Comparison of ENCODE assay signal across 12 mouse cellular contexts in the genomic region with DNA sequence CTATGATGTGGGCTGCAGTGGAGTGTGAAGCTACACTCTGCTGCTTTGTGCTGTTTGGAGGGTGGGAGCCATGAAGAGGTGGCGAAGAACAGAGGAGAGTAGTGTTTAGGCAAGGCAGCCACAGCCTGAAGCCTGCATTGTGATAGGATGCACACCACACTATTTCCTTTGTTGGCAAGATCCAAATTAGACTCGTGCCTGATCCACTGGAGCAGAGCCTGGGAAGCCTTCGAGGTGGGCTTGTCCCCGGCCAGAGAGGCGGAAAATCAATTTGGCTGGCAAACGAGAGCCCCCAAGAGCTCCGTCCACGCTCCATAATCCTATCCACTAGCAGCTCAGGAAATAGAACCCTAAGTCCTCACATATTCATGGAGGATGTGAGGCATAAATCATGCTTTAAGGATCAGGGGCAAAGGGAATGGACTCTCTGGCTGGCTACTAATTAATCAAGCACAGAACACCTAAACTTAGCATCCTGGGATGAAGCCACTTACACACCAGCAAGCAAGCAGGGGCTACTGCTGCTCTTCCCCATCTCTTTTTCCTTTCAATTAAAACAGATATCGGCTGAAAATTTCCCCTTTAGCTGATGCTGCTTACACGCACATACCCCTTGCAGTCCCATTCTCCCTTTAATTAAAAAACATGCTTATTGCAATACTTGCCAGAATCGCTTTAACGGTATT.
A peak's percentile ranks its signal among the peaks of the same experiment; 100 is the strongest.
DNase-seq lines count a peak whose midpoint lies in the region; ATAC-seq lines count a peak whose summit lies in the region.
"Had no signal": no experiment of that assay in that cellular context is flagged by ENCODE, and none has a peak within 500 bp of the region (broad histone marks: within the 10 kb centered on the region; RNA-seq: fewer than 3 reads in every experiment).

No protein-coding gene starts in this region.

- no peaks in the 10 kb centered on the region for H3K27me3 ChIP-seq in embryonic facial prominence, embryonic 14.5 days (replicated peaks; ENCODE audit: control insufficient read depth, insufficient read depth, low read length)
- no peaks in the 10 kb centered on the region for H3K27me3 ChIP-seq in hindbrain, embryonic 14.5 days (ENCODE audit: control insufficient read depth, insufficient read depth, low read length)
- no peaks in the 10 kb centered on the region for H3K27me3 ChIP-seq in neural tube, embryonic 13.5 days
- H3K27me3 ChIP-seq: CH12.LX; lung, embryonic 15.5 days had no signal

- no peaks in the 10 kb centered on the region for H3K36me3 ChIP-seq in embryonic facial prominence, embryonic 14.5 days (ENCODE audit: control insufficient read depth, insufficient read depth, low read length)
- H3K36me3 ChIP-seq in hindbrain, embryonic 14.5 days (replicated peaks; ENCODE audit: control insufficient read depth, insufficient read depth), result no peaks in the 10 kb centered on the region
- no peaks in the 10 kb centered on the region for H3K36me3 ChIP-seq in neural tube, embryonic 13.5 days
- H3K36me3 ChIP-seq: heart, embryonic 10.5 days; lung, embryonic 15.5 days had no signal

- H3K4me2 ChIP-seq in embryonic facial prominence, embryonic 14.5 days (ENCODE audit: low read depth, low read length), result no peak overlapping the region
- H3K4me2 ChIP-seq in hindbrain, embryonic 14.5 days (replicated peaks), result peak overlapping the region; percentile 44
- peak overlapping the region; percentile 47 for H3K4me2 ChIP-seq in neural tube, embryonic 13.5 days
- H3K4me2 ChIP-seq: lung, embryonic 15.5 days had no signal

- H3K4me1 ChIP-seq in embryonic facial prominence, embryonic 14.5 days (ENCODE audit: control insufficient read depth, insufficient read depth, low read length), result no peaks in the 10 kb centered on the region
- H3K4me1 ChIP-seq in hindbrain, embryonic 14.5 days (replicated peaks; ENCODE audit: control insufficient read depth, insufficient read depth, low read length), result peaks cover 12% of the 10 kb centered on the region
- H3K4me1 ChIP-seq in neural tube, embryonic 13.5 days (replicated peaks), result peaks cover 11% of the 10 kb centered on the region
- H3K4me1 ChIP-seq: heart, embryonic 10.5 days; lung, embryonic 15.5 days had no signal

- peak; percentile 53; the same call in 1 of the 2 replicates for ATAC-seq in embryonic facial prominence, embryonic 14.5 days (ENCODE audit: low read depth)
- ATAC-seq in hindbrain, embryonic 14.5 days (ENCODE audit: low FRiP score), result peak; percentile 94
- ATAC-seq in neural tube, embryonic 13.5 days (ENCODE audit: low read depth), result peak; percentile 97
- ATAC-seq: inflammation-experienced regulatory T-cells, adult 6 months had no signal

- 48% methylated on average over 12 of the region's 12 CpGs for WGBS in embryonic facial prominence, embryonic 14.5 days
- 32% methylated on average over 12 of the region's 12 CpGs for WGBS in hindbrain, embryonic 14.5 days
- WGBS in neural tube, embryonic 13.5 days, result 25% methylated on average over 12 of the region's 12 CpGs

- no peak overlapping the region for H3K4me3 ChIP-seq in embryonic facial prominence, embryonic 14.5 days (ENCODE audit: low read depth, low read length)
- H3K4me3 ChIP-seq in hindbrain, embryonic 14.5 days (replicated peaks; ENCODE audit: low read length), result no peak overlapping the region; the same call in 1 of the 2 replicates
- peak overlapping the region; percentile 14 for H3K4me3 ChIP-seq in neural tube, embryonic 13.5 days
- H3K4me3 ChIP-seq: heart, embryonic 10.5 days; lung, embryonic 15.5 days had no signal

- peak; percentile 10 to 33 for DNase-seq in kidney, postnatal 4 days
- no peak for DNase-seq in kidney, adult 18-20 months
- DNase-seq in embryonic facial prominence, embryonic 14.5 days (ENCODE audit: low spot score), result peak; percentile 34
- peak; percentile 59 for DNase-seq in hindbrain, embryonic 14.5 days (ENCODE audit: low spot score)
- no peak for DNase-seq in left cerebral cortex, adult 18-20 months (ENCODE audit: low spot score in 2 of 2)
- no peak for DNase-seq in spleen, adult 12 weeks (ENCODE audit: low spot score)
- DNase-seq: cerebellum, adult 8-10 months had no signal

- H3K27ac ChIP-seq in embryonic facial prominence, embryonic 14.5 days (replicated peaks; ENCODE audit: low read depth, low read length), result no peak overlapping the region
- peak overlapping the region; percentile 38 for H3K27ac ChIP-seq in hindbrain, embryonic 14.5 days
- peak overlapping the region; percentile 9; the same call in 1 of the 2 replicates for H3K27ac ChIP-seq in neural tube, embryonic 13.5 days (replicated peaks)
- H3K27ac ChIP-seq: heart, embryonic 10.5 days; lung, embryonic 15.5 days had no signal

- H3K9ac ChIP-seq in embryonic facial prominence, embryonic 14.5 days (ENCODE audit: low read depth, low read length), result no peak overlapping the region
- peak overlapping the region; percentile 43 for H3K9ac ChIP-seq in hindbrain, embryonic 14.5 days
- peak overlapping the region; percentile 45; the same call in 1 of the 2 replicates for H3K9ac ChIP-seq in neural tube, embryonic 13.5 days
- H3K9ac ChIP-seq: lung, embryonic 15.5 days had no signal

- no peaks in the 10 kb centered on the region for H3K9me3 ChIP-seq in embryonic facial prominence, embryonic 14.5 days (ENCODE audit: control insufficient read depth, low read length)
- H3K9me3 ChIP-seq in hindbrain, embryonic 14.5 days (ENCODE audit: control insufficient read depth, low read length), result no peaks in the 10 kb centered on the region
- H3K9me3 ChIP-seq in neural tube, embryonic 13.5 days, result no peaks in the 10 kb centered on the region
- H3K9me3 ChIP-seq: heart, embryonic 10.5 days; lung, embryonic 15.5 days had no signal

Comparison
In these comparisons a context has a peak if more than half of its experiments do, and no peak if none do; other contexts are left out.
1. DNase-seq: peak in kidney, postnatal 4 days (2 of 2), embryonic facial prominence, embryonic 14.5 days (single experiment) and hindbrain, embryonic 14.5 days (single experiment); none in kidney, adult 18-20 months (single experiment), left cerebral cortex, adult 18-20 months (0 of 2) and spleen, adult 12 weeks (single experiment).
2. Peak in every context shown above with its lines, with median percentiles within 50 percentile points of each other: ATAC-seq.